Mouse (Mus musculus): ENCODE measurements around the gene Steap1.
A peak's percentile ranks its signal among the peaks of the same experiment; 100 is the strongest.

Gene Steap1

DNA sequence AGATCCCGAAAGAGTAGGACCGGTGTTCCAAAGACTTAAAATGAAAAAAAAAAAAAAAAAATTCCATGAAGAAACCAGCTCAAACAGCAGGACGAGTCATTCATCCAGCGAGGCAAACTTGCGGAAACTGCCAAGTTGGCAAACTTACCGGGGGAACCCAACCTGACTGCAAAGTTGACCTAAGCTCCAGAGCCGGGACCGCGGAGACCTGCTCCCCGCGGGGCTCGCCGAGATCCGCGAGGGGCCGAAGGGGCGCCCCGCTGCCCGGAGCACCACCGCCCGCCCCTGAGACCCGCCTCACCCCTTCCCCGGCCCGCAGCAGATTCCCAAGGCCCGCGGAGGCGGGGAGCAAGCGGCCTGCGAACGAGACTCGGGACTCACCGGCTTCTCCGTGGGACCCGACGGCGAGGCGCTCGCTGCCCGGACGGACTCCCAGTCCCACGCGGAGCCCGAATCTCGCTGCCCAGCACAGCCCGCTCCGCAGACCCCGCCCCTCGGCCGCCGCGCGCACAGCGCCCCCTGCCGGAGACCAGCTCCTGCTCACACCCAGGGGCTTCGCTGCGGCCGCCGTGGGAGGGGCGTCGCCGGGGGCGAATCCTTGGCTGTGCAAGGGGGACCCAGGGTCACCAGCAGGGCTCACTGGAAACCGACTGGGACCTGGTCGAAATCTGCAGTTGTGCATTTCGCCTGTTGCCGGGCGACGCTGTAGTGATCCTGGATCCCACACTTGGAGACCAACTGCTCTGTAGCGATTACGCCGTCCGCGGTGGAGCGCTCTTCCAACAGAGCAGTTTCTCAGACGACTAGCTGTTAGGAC, at the start of gene Steap1:
Gene Steap1 (minus strand): TSS at position 461 of the 817 bp plus-strand sequence.
- peak; percentile 97 for DNase-seq (ENCODE audit: extremely low spot score, low spot score)

DNA sequence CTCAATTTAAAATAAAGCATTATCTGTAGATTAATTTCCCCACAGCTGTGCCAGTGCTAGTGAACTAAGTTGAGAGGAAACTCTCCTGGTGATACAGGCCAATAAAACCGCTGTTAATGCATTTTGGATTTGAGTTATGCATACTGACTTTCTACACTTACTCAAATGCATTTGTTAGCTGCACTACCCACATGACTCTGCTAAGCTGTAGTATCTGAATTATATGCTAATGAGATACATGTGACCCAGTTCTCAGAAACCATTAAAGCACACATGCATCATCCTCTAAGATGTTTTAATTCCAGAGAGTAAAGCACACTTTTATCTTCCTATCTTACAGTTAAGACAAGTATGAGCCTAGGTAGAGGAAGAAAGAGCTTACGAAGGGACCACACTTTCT, 38.0 kb upstream of the Steap1 start:
- DNase-seq (ENCODE audit: extremely low spot score, low spot score) = no peak

DNA sequence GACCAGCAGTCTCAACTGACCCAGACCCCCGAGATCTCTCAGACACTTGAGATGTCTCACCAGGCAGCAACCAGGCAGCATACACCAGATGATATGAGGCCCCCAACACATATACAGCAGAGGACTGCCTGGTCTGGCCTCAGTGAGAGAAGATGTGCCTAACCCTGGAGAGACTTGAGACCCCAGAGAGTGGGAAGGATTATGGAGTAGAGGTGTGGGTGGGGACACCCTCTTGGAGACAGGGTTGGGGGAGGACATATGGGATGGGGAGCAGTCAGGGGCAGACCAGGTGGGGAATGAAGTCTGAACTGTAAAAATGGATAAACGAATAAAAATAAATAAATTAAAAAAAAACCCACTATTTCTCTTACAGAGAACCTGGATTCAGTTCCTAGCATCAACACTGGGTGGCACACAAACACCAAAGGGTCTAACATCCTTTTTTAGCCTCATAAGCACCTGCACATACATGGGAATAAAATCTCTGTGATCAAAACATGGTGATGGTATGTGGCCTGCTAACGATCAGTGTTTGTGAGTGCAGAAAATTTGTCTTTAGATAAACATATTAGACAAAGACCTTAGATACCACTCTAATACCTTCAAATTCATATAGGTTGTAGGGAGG, 7.4 kb upstream of the Steap1 start:
- DNase-seq (ENCODE audit: extremely low spot score, low spot score) = no peak

DNA sequence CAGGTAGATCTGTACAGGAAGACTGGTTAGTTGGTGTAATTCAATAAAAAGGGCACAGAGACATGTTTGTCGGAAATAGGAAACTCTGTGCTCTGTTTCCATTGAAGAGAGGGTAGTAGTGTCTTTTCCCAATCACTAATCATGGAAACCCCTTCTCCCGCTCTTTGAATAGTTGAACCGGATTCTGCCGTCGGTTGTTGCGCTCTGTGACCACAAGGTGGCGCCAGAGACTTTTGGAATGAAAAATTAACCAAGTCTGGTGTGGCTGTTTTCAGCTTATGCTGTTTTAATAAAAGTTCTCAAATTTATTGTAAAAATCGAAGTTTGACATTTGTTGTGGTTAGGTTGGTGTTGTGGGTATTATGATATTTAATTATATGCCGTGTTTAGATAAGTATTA, 5.9 kb upstream of the Steap1 start:
- peak; percentile 75 for DNase-seq (ENCODE audit: extremely low spot score, low spot score)

DNA sequence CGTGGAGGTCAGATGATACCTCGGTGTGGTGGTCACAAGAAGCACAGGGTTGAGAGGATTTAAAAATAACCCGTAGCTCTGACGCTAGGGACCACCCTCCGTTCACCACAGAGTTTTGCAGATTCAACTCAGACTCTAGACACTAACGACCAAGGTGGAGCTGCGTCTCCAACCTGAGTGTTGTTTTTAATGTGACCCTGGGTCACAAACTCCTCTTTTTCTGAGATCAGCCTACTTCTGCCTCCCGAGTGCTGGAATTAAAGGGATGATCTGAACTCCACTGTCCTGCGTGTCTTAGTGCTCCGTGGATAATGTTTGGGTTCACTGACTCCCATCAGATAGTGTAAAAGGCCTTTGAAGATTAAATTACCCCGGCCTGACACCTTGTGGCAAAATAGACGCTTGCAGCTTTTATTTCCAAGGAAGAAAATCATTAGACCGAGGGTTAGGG, 671 bp upstream of the Steap1 start:
- peak; percentile 49 for DNase-seq (ENCODE audit: extremely low spot score, low spot score)

DNA sequence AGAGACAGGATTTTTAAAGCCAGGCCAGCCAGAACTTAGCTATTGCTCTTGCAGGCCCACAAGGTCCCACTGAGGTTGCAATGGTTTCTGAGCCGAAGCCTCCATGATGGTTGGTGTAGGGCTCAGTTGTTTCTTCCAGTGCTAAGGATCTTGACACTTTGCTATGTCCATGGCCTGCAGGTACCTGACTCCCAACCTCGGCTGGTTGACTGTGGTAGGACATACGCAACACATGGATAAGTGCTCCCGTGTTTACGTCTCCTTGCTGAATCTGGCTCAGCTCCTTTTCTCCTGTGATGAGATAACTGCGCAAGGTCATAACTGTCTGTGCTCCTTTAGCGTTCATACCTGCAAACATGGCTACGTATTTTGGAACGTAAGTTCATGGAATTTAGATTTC, 14.7 kb downstream of the Steap1 start:
- no peak for DNase-seq (ENCODE audit: extremely low spot score, low spot score)

DNA sequence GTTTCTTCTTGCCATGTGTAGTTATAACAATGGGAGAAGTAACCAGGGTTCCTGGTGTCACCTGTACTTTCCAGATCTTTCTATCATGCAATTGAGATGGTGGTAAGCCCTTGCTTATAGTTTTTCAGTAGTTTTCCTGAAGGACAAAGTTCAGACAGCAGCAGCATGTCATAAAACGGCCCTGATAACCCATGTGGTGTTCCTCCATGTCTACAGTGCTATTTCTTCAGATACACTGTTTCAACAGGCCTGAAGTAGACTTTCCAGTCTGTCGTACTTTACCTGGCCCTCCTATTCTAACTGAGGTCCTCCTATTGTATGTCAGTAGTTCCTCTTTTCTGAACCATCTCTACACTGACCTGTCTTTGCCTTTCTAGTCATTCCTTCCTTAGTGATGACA, 16.3 kb downstream of the Steap1 start:
- DNase-seq (ENCODE audit: extremely low spot score, low spot score) = no peak

DNA sequence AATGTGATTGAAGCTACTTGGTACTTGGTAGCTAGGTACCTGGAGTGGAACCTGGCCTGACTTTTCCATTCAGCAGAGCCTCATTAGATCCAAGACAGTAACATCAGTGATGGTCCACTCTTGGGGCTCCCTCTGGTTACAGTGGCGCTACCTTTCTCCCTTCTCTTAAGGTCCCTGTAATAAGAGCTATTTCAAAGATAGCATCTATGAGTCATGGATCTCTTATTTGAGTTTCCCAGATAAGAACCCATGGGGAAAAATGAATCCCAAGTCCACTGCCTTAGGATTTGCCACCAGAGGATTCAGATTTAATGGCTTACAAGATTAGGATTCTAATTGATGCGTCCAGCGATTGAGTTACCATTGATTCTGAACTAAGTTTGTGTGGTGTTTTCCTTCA, 16.9 kb downstream of the Steap1 start:
- no peak for DNase-seq (ENCODE audit: extremely low spot score, low spot score)

DNA sequence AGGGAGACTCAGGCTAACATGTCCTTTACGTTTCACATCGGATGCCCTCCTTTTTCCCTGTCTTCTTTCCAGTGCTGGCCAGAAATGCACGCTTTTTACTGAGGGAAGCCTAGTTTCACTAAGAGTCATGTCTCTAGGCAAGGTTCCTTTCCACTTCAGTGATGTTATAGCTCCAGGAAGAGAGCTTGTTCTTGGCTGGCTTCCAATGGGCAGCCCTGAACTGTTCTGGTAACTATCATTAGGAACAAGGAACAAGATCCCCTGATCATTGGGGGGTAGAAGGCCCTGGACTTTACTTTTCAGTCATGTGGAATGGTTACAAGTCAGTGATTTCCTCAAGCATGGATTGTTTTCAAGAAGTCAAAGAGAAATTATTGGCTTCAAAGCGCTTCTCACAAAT, 19.2 kb downstream of the Steap1 start:
- no peak for DNase-seq (ENCODE audit: extremely low spot score, low spot score)

DNA sequence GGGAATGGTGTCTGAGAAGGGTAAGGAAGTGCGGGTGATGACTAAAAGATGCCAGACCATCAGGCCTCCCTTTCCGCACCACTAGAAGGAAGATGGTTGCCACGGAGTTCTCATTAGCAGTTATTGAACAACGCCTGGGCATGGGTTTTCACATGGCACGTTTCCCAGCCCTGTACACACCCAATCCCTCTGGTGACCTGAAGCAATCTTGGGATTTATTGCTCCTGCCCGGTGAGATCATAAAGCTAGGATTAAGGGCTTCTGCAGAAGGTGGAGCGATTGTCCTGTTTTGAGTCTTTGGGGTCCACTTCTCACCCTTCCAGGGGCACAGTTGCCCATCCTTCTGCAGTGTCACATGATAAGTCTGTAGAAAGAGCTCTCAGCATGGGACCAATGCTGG, 26.9 kb downstream of the Steap1 start:
- DNase-seq (ENCODE audit: extremely low spot score, low spot score) = no peak

DNA sequence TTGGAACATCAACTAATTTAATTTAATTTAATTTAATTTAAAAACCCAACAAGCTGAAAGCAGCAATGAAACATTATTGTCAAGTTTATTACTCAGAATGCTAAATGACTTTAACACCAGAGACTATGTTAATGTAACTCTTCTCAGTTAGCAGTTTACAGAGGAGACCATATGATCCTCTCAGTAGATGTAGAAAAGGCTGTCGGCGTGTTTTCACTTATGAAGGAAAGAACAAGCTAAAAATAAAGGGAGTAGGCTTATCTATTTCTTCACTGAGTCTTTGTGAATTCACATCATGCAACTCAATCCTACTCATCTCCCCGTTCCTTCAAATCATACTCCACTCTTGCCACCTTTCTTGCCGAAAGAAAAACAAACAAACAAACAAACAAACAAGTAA, 38.1 kb downstream of the Steap1 start:
- DNase-seq (ENCODE audit: extremely low spot score, low spot score) = no peak

DNA sequence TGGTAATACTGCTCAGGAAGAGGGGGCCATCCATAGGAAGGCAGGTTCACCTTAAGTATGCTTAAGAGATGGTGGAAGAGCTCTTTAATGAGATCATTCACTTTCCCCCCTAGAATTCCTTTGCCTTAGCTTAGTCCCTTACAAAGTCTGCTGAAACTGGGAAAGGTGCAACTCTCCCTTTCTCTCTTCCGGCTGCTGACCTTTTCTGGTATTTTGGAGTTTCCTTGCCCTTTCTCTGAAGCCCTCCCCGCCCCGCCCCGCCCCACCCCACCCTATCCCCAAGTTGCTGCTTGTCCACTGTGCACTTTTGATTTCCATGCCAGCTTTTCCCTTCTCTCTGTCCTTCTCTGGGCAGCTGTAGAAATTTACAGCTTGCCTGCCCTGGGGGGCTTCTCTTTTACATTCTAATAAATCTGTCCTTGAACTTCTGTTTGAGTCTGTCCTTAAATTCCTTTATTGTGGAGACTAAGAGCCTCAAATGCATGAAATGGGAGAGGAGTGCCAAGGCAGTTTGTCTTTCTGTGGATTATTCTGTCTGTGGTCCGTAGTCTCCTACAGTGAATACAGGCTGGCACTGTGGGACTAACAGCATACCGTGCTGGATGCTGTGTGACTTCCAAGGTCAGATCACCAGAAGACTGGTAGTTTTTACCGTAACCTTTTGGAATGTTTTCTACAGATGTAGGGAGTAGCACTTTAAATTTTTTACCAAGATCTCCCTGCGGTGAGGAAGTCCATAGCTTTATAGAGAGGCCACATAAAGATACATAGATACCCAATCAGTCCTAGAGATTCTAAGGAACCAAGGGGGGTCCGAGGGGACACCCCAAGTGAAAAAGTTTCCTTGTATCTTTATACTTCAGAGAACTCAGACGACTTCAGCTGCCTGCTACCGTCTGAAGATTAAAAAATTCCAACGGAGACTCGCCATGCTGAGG, 41.5 kb downstream of the Steap1 start:
- no peak for DNase-seq (ENCODE audit: extremely low spot score, low spot score)

DNA sequence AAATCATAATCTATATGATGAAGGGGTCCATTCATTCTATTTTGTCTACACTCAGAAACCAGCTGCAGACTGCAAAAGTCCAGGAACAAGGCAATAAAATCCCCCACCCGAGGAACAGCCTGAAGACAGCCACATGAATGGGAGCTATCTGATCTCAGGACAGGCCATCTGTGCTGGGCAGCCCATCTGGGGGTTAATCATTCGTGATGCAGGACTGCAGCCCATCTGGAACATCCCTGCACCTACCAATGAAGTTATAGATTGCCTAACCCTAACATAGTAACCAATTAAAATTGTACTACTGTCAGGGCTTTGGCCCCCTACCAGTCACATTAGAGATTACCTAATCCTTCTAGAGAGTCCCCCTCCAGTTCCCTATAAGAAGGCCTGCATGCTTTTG, 44.1 kb downstream of the Steap1 start:
- DNase-seq (ENCODE audit: extremely low spot score, low spot score) = no peak

DNA sequence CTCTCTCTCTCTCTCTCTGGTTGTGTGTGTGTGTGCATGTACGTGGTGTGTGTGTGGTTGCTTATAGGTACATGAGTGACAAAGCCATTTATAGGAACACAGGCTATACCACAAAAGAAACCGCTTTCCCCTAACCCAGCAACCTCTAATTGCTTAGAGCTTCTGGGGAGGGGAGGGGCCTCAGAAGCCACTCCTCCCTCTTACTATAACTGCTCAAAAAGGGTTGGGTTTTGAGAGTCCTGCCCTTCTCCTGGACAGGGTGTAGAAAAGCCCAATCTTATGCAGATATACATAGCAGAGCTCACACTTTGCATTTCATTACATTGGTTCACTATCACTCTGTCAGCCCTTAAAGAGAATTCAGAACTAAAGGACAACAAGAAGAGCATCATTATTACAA, 48.7 kb downstream of the Steap1 start:
- no peak for DNase-seq (ENCODE audit: extremely low spot score, low spot score)

DNA sequence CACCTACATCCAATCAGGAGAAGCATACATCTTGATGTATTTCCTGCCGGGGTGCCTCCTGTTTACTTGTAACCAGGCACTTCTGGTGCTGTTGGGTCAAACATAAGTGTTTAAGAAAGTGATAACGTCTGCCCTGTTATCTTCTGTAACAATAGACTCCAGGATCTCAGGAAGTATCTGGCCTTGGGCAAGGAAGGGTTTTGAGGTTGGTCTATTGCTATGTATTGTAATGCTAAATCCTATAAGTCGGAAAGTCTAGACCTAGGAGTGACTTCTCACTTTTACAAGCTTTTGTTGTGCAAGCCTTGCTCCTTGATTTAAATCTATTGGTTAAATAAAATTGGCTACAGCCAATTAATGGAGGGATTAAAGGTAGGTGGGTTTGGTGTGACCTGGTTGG, 50.3 kb downstream of the Steap1 start:
- DNase-seq (ENCODE audit: extremely low spot score, low spot score) = no peak

DNA sequence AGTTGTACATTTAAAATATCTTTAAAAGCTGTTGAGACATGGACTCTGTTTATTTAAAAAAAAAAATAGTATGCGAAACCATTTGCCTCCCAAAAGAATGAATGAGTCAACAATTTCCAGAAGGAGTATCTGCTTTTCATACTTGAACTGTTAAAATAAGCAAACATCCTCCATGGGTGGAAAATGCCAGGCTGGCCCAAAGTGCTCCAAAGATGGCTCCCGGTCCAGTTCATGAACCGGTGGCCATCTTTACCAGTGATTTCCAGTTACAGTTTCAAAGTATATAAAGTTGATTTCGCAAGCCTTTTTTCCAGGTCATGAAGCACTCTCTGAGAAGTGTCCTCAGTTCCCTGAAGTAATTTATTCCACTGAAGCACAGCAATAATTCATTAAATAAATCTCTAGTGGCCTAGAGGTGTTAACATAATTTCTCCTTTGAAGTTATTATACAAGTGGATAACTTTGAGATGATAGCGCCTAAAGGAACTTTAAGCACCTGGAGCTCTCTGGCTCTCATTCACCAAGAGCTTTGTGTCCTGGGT, 53.7 kb downstream of the Steap1 start:
- no peak for DNase-seq (ENCODE audit: extremely low spot score, low spot score)

DNA sequence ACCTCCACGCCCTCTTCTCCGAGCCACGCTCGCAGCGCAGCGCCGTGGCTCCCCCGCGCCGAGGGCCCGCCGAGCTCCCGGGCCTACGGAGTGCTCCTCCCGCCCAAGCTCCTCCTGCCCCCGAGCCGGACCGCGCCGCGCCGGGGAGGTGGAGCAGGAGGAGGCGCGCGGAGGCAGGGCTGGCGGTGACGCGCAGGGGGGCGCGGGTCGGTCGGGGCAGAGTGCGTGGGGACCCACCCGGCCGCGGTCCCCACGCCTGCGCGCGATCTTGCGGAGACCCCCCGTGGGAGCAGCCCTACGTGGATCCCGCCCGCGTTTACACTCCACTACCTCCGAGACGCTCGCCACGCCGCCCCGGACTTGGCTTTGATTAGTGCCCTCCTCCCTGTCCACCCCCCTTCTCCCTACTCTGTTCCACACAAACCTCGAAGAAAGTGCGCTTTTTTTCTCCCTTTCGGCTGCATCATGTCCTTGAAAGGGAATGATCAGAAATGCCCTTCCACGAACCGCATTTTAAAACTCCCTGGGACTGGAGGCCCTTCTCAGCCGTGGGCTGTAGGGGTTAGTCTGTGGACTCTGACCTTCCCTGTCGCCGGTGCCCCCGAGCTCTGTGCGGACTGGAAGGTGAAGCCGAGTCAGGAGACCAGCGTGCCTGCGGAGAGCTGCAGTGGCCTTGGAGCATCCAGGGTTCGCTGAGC, 55.0 kb downstream of the Steap1 start, which contains the start of gene Steap2:
Gene Steap2 (minus strand): TSS at position 623 of the 698 bp plus-strand sequence.
- DNase-seq (ENCODE audit: extremely low spot score, low spot score) = peak; percentile 65

DNA sequence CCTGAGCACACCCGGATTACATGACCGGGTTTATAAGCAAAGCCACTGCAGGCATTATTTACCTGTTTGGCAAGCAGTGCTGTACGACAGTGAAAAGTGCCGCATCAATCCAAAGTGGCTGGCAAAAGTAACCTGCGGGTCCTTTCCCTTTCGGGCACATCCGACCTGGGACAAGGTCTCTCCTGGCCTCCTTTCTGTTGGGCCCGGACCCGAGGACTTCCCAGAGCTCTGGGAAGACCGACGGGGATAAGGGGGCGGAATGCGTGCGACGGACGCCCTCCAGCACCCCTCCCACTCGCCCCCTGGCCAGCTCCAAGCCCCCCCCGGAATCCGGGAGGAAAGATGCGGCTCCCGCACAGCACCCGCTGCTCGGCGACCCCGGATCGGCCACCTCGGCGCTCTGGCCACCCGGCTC, 55.6 kb downstream of the Steap1 start:
- peak; percentile 73 for DNase-seq (ENCODE audit: extremely low spot score, low spot score)

DNA sequence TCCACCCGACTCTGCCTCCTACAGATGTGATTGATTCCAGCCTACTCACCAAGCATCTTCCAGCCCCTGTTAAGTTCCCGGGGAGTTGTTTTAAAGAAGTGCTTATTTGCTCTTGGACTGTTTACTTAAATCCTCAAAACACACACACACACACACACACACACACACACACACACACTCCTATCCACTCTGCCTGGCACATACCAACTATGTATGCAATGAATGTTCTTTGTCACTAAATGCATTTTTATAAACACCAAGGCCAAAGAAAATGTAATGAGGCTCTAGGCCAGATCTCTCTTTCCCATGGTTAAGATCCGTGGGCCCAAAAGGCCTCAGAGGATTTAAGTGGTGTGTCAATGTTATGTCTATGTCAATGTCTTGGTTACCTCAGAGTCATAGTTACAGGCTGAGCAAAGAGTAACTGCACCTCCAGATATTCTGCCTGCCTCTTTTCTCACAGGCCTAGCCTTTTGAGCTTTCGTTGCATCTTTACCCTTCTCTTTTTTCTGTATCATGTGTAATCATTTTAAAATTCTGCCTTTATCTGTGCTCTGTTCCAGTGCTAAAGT, 56.9 kb downstream of the Steap1 start:
- DNase-seq (ENCODE audit: extremely low spot score, low spot score) = no peak

DNA sequence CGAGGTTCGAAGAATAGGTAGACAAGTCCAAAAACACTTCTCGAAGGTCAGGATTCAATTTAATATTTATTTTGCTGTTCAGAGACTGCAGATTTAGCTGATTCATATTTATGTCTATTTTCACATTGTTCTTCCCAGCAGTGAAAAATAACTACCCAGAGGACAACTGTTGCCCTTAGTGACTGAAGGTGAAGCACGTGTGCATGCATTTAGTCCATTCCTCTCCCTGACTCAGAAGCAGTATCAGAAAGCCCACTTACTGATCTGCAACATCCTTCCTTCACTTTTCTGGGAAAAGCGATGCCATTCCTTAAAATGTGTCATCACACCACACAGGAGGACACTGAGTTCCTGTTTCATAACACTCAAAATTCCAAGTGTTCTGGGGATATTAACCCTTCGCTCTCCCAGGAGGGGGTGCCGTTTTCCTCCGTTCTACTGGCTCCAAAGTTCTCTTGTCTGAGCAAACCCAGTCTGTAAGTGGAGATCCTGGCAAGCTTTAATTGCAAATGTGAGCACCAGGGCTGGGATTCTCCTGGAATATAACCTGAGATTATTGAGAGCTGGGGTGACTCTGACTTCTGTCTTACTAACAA, 60.1 kb downstream of the Steap1 start:
- no peak for DNase-seq (ENCODE audit: extremely low spot score, low spot score)

All from neural tube, embryonic 10.5 days (tissue).